Mouse (Mus musculus) midbrain, postnatal 0 days (tissue): ENCODE results near the gene Slc34a3. TPM values are rescaled to one million over a fixed set of nuclear protein-coding genes. Genes with fewer than 3 reads are reported as not detected.
A peak's percentile ranks its signal among the peaks of the same experiment; 100 is the strongest.

Experiments used
- ATAC-seq: fragments of 200-750 bp; cut with Nextera tagmentation; 2 replicates; pipeline ENCODE4 v1.8.0; 2017; ENCODE audit warnings: moderate number of reproducible peaks, mild to moderate bottlenecking, moderate TSS enrichment, moderate library complexity; ENCODE audit not compliant: low FRiP score
- DNase-seq: peaks from one replicate; pipeline ENCODE4 v3.0.0-alpha.2; 2015; ENCODE audit warnings: low spot score
- H3K27ac ChIP-seq: fragments of 300-500 bp; sonication (generic); 2 replicates; pipeline ENCODE4 v1.5.1; 2014; ENCODE audit warnings: low read depth, mild to moderate bottlenecking, low read length, mixed read lengths
- H3K27me3 ChIP-seq: fragments of 300-500 bp; sonication (generic); 2 replicates; pipeline ENCODE4 v1.6.1; 2014; ENCODE audit warnings: low read length, control low read depth, mixed read lengths; ENCODE audit not compliant: insufficient read depth
- H3K36me3 ChIP-seq: fragments of 300-500 bp; sonication (generic); 2 replicates; pipeline ENCODE4 v1.6.1; 2014; ENCODE audit warnings: low read length, control low read depth, mixed read lengths; ENCODE audit not compliant: insufficient read depth
- H3K4me1 ChIP-seq: fragments of 300-500 bp; sonication (generic); 2 replicates; pipeline ENCODE4 v1.6.1; 2014; ENCODE audit warnings: mild to moderate bottlenecking, control low read depth, antibody characterized with exemption, low read length, mixed read lengths; ENCODE audit not compliant: insufficient read depth
- H3K4me2 ChIP-seq: fragments of 300-500 bp; sonication (generic); 2 replicates; pipeline ENCODE4 v1.6.1; 2014; ENCODE audit warnings: low read depth, mild to moderate bottlenecking, low read length, mixed read lengths; ENCODE audit not compliant: poor library complexity, severe bottlenecking
- H3K4me3 ChIP-seq: fragments of 300-500 bp; sonication (generic); 2 replicates; pipeline ENCODE4 v1.5.1; 2014; ENCODE audit warnings: low read depth, mild to moderate bottlenecking, low read length, moderate library complexity
- H3K9ac ChIP-seq: fragments of 300-500 bp; sonication (generic); replicated peaks from 2 replicates; pipeline ENCODE4 v1.6.1; 2014; ENCODE audit warnings: mild to moderate bottlenecking, low read length, moderate library complexity, mixed read lengths; ENCODE audit not compliant: poor library complexity, severe bottlenecking
- H3K9me3 ChIP-seq: fragments of 300-500 bp; sonication (generic); 2 replicates; pipeline ENCODE4 v1.6.1; 2016; ENCODE audit warnings: low read length, control low read depth
- CTCF ChIP-seq: IDR thresholded peaks from 2 replicates; pipeline ENCODE4 v1.5.1; 2016; ENCODE audit warnings: antibody characterized with exemption, mild to moderate bottlenecking
- WGBS: fragments of 180-500 bp; shearing (Covaris S2); extraction: QIAGEN DNeasy Blood & Tissue Kit; methylation state at CpG from one replicate; pipeline ENCODE4 v1.1.7; 2014; 5-methylcytosine and 5-hydroxymethylcytosine counted together
- polyA plus RNA-seq: library from polyadenylated mRNA; unstranded; fragments of >200 nt; fragmentation: Nextera tagmentation; extraction: Ambion mirVana; gene quantifications from 2 replicates; pipeline ENCODE4 v1.2.1, GENCODE M21; 2015
- total RNA-seq: library from RNA; depleted of rRNA; stranded (reverse); fragments of >200 nt; gene quantifications from 2 replicates; pipeline ENCODE4 v1.2.3, GENCODE M21; 2014; rRNA removed

Gene Slc34a3
- total and polyA plus RNA-seq, 2 experiments from 2014 or later, result not detected

GRCm38 (mm10) chr2:25180973-25181890 lies 52.9 kb downstream of the Slc34a3 start:
- H3K4me3 ChIP-seq, result peak overlapping the region; percentile 49

DNA sequence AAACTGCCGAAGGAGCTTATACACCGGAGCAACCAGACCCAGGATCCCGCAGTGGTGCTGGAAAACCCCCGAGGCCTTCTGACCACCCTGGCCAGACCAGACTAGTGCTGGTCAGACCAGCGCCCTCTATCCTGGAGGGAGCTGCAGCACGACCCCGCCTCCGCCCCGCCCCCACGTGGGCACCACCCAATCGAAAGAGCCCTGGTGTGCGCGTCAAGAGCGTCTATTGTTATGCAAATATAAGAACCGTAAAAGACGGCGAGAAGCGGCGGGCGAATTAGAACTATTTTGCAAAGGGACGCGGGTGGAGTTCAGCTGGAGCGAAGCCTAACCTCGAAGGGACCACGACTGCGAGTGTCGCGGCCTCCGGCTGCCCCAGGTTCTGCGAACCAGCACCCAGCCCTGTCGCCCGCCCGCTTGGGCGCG lies 53.7 kb downstream of the Slc34a3 start, which contains the start of gene Nrarp:
Gene Nrarp, plus strand, starts transcription at position 281 of the 426 bp plus-strand sequence.
- Histone ChIP-seq H3K36me3 (no peaks in the 10 kb centered on the region), H3K9ac (peak within 1 kb of the TSS; percentile 54), H3K27ac (peak within 1 kb of the TSS; percentile 52), H3K9me3 (no peaks in the 10 kb centered on the region), H3K4me2 (peak within 1 kb of the TSS; percentile 57), H3K27me3 (no peaks in the 10 kb centered on the region), H3K4me1 (peaks cover 13% of the 10 kb centered on the region; the same call in 1 of the 2 replicates), H3K4me3 (peak within 1 kb of the TSS; percentile 49)
- TF ChIP-seq CTCF, result peak; percentile 73
- under 1% methylated on average over 31 of the region's 35 CpGs for WGBS
- ATAC-seq, result peak; percentile 90
- DNase-seq, result peak; percentile 94

More at GRCm38 (mm10) chr2:25180973-25181890, 52.9 kb downstream of the Slc34a3 start:
- DNase-seq (peak; percentile 56), ATAC-seq (0 out of 2 replicates have a peak, but pooled peaks have one; percentile 4)
- 0 out of 2 replicates have a peak, but pooled peaks have one; percentile 27 for TF ChIP-seq CTCF
- H3K4me1 ChIP-seq, result peaks cover 13% of the 10 kb centered on the region; the same call in 1 of the 2 replicates
- H3K9ac ChIP-seq, result peak overlapping the region; percentile 54
- peak overlapping the region; percentile 52 for H3K27ac ChIP-seq
- H3K27me3 ChIP-seq, result no peaks in the 10 kb centered on the region
- no peaks in the 10 kb centered on the region for H3K36me3 ChIP-seq
- H3K4me2 ChIP-seq, result peak overlapping the region; percentile 57
- no peaks in the 10 kb centered on the region for H3K9me3 ChIP-seq
- WGBS, result under 1% methylated on average over 86 of the region's 100 CpGs

DNA sequence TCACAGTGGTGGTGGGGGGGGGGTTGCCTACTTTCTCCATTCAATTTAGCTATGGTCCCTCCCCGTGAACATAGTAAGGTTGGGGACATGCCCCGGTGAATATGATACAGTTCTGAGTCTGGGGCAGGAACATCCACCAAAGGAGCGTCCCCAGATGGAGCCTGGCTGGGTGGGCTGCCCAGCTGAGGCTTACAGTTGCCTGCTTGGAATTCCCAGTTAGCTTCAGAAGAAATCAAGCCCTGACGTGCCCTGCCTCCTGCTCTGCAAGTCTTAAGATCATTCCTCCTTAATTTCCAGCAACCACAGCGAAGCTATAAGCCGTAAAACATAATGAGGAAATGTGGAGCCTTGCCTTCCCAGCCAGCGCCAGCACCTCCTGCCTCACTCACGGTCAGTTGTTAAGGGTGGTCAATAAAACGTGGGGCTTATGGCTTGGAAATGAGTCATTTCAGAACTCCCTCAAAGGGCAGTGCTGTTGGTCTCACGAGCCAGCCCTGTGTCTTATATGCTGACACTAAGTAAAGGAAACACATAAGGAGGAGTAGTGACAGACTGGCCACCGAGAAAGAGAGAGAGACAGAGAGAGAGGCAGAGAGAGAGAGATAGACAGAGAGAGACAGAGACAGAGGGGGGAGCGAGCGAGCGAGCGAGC lies 54.5 kb downstream of the Slc34a3 start:
- peak overlapping the region; percentile 49; the same call in 1 of the 2 replicates for H3K4me3 ChIP-seq
- peaks cover 13% of the 10 kb centered on the region; the same call in 1 of the 2 replicates for H3K4me1 ChIP-seq
- H3K4me2 ChIP-seq, result peak overlapping the region; percentile 57
- no peak for DNase-seq
- no peaks in the 10 kb centered on the region for H3K9me3 ChIP-seq
- H3K27ac ChIP-seq, result peak overlapping the region; percentile 48
- WGBS, result 35% methylated on average over 15 of the region's 15 CpGs
- no peaks in the 10 kb centered on the region for H3K27me3 ChIP-seq
- H3K36me3 ChIP-seq, result no peaks in the 10 kb centered on the region
- ATAC-seq, result no peak
- H3K9ac ChIP-seq, result no peak overlapping the region
- no peak for TF ChIP-seq CTCF

Other genes starting within 250 kb of the Slc34a3 start
Only the 30 nearest of the 31 such genes appear.
- gene Nsmf, start 180.0 kb downstream of the Slc34a3 start, total RNA-seq, result 266 and 278 TPM in 2 replicates
- 182 and 187 TPM in 2 replicates for gene Nsmf, start 180.0 kb downstream of the Slc34a3 start, polyA plus RNA-seq
- gene Entpd8, start 154.1 kb downstream of the Slc34a3 start, total RNA-seq, result not detected in 2 replicates
- not detected in 2 replicates for gene Entpd8, start 154.1 kb downstream of the Slc34a3 start, polyA plus RNA-seq
- gene Noxa1, start 139.2 kb downstream of the Slc34a3 start, total RNA-seq, result not detected in 2 replicates
- not detected in 2 replicates for gene Noxa1, start 139.2 kb downstream of the Slc34a3 start, polyA plus RNA-seq
- 49.2 and 49.9 TPM in 2 replicates for gene Nrarp, start 53.6 kb downstream of the Slc34a3 start, total RNA-seq
- gene Nrarp, start 53.6 kb downstream of the Slc34a3 start, polyA plus RNA-seq, result 16.1 and 16.5 TPM in 2 replicates
- 1.7 and 3.5 TPM in 2 replicates for gene Tor4a, start 37.5 kb downstream of the Slc34a3 start, total RNA-seq
- 0.98 and 1.3 TPM in 2 replicates for gene Tor4a, start 37.5 kb downstream of the Slc34a3 start, polyA plus RNA-seq
- gene Nelfb, start 22.9 kb downstream of the Slc34a3 start, total RNA-seq, result 87.0 and 101 TPM in 2 replicates
- gene Nelfb, start 22.9 kb downstream of the Slc34a3 start, polyA plus RNA-seq, result 90.4 TPM in 2 replicates
- gene Stpg3, start 19.7 kb downstream of the Slc34a3 start, total RNA-seq, result 0.38 TPM in 1 of 2 replicates, not detected in the other
- not detected in 2 replicates for gene Stpg3, start 19.7 kb downstream of the Slc34a3 start, polyA plus RNA-seq
- gene Fam166a, start 15.6 kb downstream of the Slc34a3 start, total RNA-seq, result not detected in 2 replicates
- gene Fam166a, start 15.6 kb downstream of the Slc34a3 start, polyA plus RNA-seq, result 1.5 TPM in 1 of 2 replicates, not detected in the other
- 547 and 625 TPM in 2 replicates for gene Tubb4b, start 9.7 kb downstream of the Slc34a3 start, total RNA-seq
- 461 and 501 TPM in 2 replicates for gene Tubb4b, start 9.7 kb downstream of the Slc34a3 start, polyA plus RNA-seq
- 0.33 TPM in 1 of 2 replicates, not detected in the other for gene Rnf224, start 2.4 kb upstream of the Slc34a3 start, total RNA-seq
- gene Rnf224, start 2.4 kb upstream of the Slc34a3 start, polyA plus RNA-seq, result not detected in 2 replicates
- gene Rnf208, start 7.9 kb upstream of the Slc34a3 start, total RNA-seq, result 130 and 157 TPM in 2 replicates
- gene Rnf208, start 7.9 kb upstream of the Slc34a3 start, polyA plus RNA-seq, result 240 and 253 TPM in 2 replicates
- 1.2 TPM in 1 of 2 replicates, not detected in the other for gene Cysrt1, start 8.1 kb upstream of the Slc34a3 start, total RNA-seq
- 0.19 TPM in 1 of 2 replicates, not detected in the other for gene Cysrt1, start 8.1 kb upstream of the Slc34a3 start, polyA plus RNA-seq
- 7.3 and 12.3 TPM in 2 replicates for gene AL732309.1, start 12.5 kb upstream of the Slc34a3 start, total RNA-seq
- gene AL732309.1, start 12.5 kb upstream of the Slc34a3 start, polyA plus RNA-seq, result 2.4 and 3.0 TPM in 2 replicates
- gene Tmem203, start 21.1 kb upstream of the Slc34a3 start, total RNA-seq, result 34.4 and 47.8 TPM in 2 replicates
- 20.0 and 22.7 TPM in 2 replicates for gene Tmem203, start 21.1 kb upstream of the Slc34a3 start, polyA plus RNA-seq
- 23.7 and 45.5 TPM in 2 replicates for gene Tprn, start 28.3 kb upstream of the Slc34a3 start, total RNA-seq
- gene Tprn, start 28.3 kb upstream of the Slc34a3 start, polyA plus RNA-seq, result 17.8 and 18.1 TPM in 2 replicates
- gene Ssna1, start 38.1 kb upstream of the Slc34a3 start, total RNA-seq, result 71.7 and 83.9 TPM in 2 replicates
- 158 and 172 TPM in 2 replicates for gene Ssna1, start 38.1 kb upstream of the Slc34a3 start, polyA plus RNA-seq
- 35.0 and 39.3 TPM in 2 replicates for gene Anapc2, start 38.1 kb upstream of the Slc34a3 start, total RNA-seq
- gene Anapc2, start 38.1 kb upstream of the Slc34a3 start, polyA plus RNA-seq, result 103 and 107 TPM in 2 replicates
- not detected in 2 replicates for gene Tmem210, start 53.8 kb upstream of the Slc34a3 start, total RNA-seq
- gene Tmem210, start 53.8 kb upstream of the Slc34a3 start, polyA plus RNA-seq, result not detected in 2 replicates
- gene Lrrc26, start 55.6 kb upstream of the Slc34a3 start, total RNA-seq, result not detected in 2 replicates
- gene Lrrc26, start 55.6 kb upstream of the Slc34a3 start, polyA plus RNA-seq, result 0.23 and 0.26 TPM in 2 replicates
- 120 and 146 TPM in 2 replicates for gene Grin1, start 84.8 kb upstream of the Slc34a3 start, total RNA-seq
- 71.5 and 72.3 TPM in 2 replicates for gene Grin1, start 84.8 kb upstream of the Slc34a3 start, polyA plus RNA-seq
- gene Man1b1, start 98.0 kb upstream of the Slc34a3 start, total RNA-seq, result 58.9 and 60.0 TPM in 2 replicates
- 42.2 and 53.1 TPM in 2 replicates for gene Man1b1, start 98.0 kb upstream of the Slc34a3 start, polyA plus RNA-seq
- 14.9 and 20.3 TPM in 2 replicates for gene Dpp7, start 122.0 kb upstream of the Slc34a3 start, total RNA-seq
- gene Dpp7, start 122.0 kb upstream of the Slc34a3 start, polyA plus RNA-seq, result 22.7 and 26.2 TPM in 2 replicates
- gene Uap1l1, start 131.3 kb upstream of the Slc34a3 start, total RNA-seq, result 7.9 and 9.9 TPM in 2 replicates
- gene Uap1l1, start 131.3 kb upstream of the Slc34a3 start, polyA plus RNA-seq, result 11.7 and 14.1 TPM in 2 replicates
- 18.9 and 21.6 TPM in 2 replicates for gene Sapcd2, start 138.0 kb upstream of the Slc34a3 start, total RNA-seq
- 12.7 and 13.4 TPM in 2 replicates for gene Sapcd2, start 138.0 kb upstream of the Slc34a3 start, polyA plus RNA-seq
- gene Entpd2, start 161.5 kb upstream of the Slc34a3 start, total RNA-seq, result 4.2 and 4.4 TPM in 2 replicates
- gene Entpd2, start 161.5 kb upstream of the Slc34a3 start, polyA plus RNA-seq, result 10.4 and 10.6 TPM in 2 replicates
- gene Npdc1, start 165.0 kb upstream of the Slc34a3 start, total RNA-seq, result 199 and 234 TPM in 2 replicates
- gene Npdc1, start 165.0 kb upstream of the Slc34a3 start, polyA plus RNA-seq, result 470 and 481 TPM in 2 replicates
- gene Fut7, start 188.9 kb upstream of the Slc34a3 start, total RNA-seq, result 0.42 and 1.6 TPM in 2 replicates
- 0.22 and 0.23 TPM in 2 replicates for gene Fut7, start 188.9 kb upstream of the Slc34a3 start, polyA plus RNA-seq
- 79.8 and 84.3 TPM in 2 replicates for gene Abca2, start 194.3 kb upstream of the Slc34a3 start, total RNA-seq
- gene Abca2, start 194.3 kb upstream of the Slc34a3 start, polyA plus RNA-seq, result 13.5 and 14.5 TPM in 2 replicates
- gene Clic3, start 222.5 kb upstream of the Slc34a3 start, total RNA-seq, result 0.61 and 0.66 TPM in 2 replicates
- 2.0 and 2.4 TPM in 2 replicates for gene Clic3, start 222.5 kb upstream of the Slc34a3 start, polyA plus RNA-seq
- 163 and 195 TPM in 2 replicates for gene Paxx, start 226.7 kb upstream of the Slc34a3 start, total RNA-seq
- 151 and 165 TPM in 2 replicates for gene Paxx, start 226.7 kb upstream of the Slc34a3 start, polyA plus RNA-seq